ENCODE assay signal across 23 mouse cellular contexts in the genomic region with DNA sequence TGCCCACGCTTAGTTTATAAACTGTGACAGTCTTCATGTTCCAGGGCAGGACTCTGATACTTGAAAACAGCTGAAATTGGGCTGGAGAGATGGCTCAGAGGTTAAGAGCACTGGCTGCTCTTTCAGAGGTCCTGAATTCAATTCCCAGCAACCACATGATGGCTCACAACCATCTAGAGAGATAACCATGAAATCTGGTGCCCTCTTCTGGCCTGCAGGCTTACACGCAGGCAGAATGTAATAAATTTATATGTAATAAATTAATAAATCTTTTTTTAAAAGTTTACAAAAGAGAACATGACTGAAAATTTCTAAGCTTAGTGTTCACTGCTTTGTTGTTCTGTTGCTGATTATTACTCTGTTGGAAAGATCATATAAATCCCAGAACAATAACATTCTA. TPM values are rescaled to one million over a fixed set of nuclear protein-coding genes. Genes with fewer than 3 reads are reported as not detected.
DNase-seq lines count a peak whose midpoint lies in the region; ATAC-seq and TF ChIP-seq lines count a peak whose summit lies in the region.
"Had no signal": no experiment of that assay in that cellular context is flagged by ENCODE, and none has a peak within 500 bp of the region (broad histone marks: within the 10 kb centered on the region; RNA-seq: fewer than 3 reads in every experiment).

No protein-coding gene starts in this region.

- TF ChIP-seq CTCF in gastrocnemius, adult 2 months (IDR thresholded peaks at IDR 0.05): peak; percentile 21; the same call in 1 of the 2 replicates
- TF ChIP-seq CTCF in liver, embryonic 14.5 days (IDR thresholded peaks at IDR 0.05; ENCODE audit: low read depth): peak; percentile 22; the same call in 1 of the 2 replicates
- peak in 1 of 2 experiments; percentile 41; a peak in 2 of 4 replicates for TF ChIP-seq CTCF in CH12.LX (conservative IDR thresholded peaks at IDR 0.05 in 1 of 2, IDR thresholded peaks at IDR 0.05 in 1 of 2; ENCODE audit: low read depth in 2 of 2, low read length in 2 of 2)

- H3K4me1 ChIP-seq in liver, embryonic 14.5 days (replicated peaks; ENCODE audit: control insufficient read depth in 2 of 2, insufficient read depth in 2 of 2, low read length in 1 of 2): no peaks in the 10 kb centered on the region
- no peaks in the 10 kb centered on the region for H3K4me1 ChIP-seq in liver, embryonic 11.5 days (replicated peaks; ENCODE audit: control insufficient read depth, insufficient read depth, low read length)
- no peaks in the 10 kb centered on the region for H3K4me1 ChIP-seq in CH12.LX (ENCODE audit: control insufficient read depth in 1 of 2, insufficient read depth in 2 of 2)
- H3K4me1 ChIP-seq: midbrain, embryonic 10.5 days had no signal

- no peaks in the 10 kb centered on the region for H3K9me3 ChIP-seq in liver, embryonic 14.5 days (ENCODE audit: control insufficient read depth, low read length)
- no peaks in the 10 kb centered on the region for H3K9me3 ChIP-seq in liver, embryonic 11.5 days (ENCODE audit: control insufficient read depth, low read length)
- H3K9me3 ChIP-seq in CH12.LX (replicated peaks; ENCODE audit: low read length): no peaks in the 10 kb centered on the region
- H3K9me3 ChIP-seq: heart, embryonic 15.5 days; limb, embryonic 13.5 days; midbrain, embryonic 10.5 days had no signal

- dilution Hi-C loops in CH12.LX (cut with MboI; ENCODE audit: extremely low pct_ligation_motif_present, extremely low pct_unique_long_range_greater_than_20kb, low sequenced_read_pairs): no loop called here

- TF ChIP-seq RAD21 in CH12.LX (IDR thresholded peaks at IDR 0.05; ENCODE audit: low read depth, low read length): peak; percentile 5

- H3K4me3 ChIP-seq in gastrocnemius, adult 2 months: no peak overlapping the region
- H3K4me3 ChIP-seq in liver, embryonic 14.5 days (ENCODE audit: insufficient read depth in 1 of 2, low read depth in 2 of 2, low read length in 2 of 2): no peak overlapping the region
- H3K4me3 ChIP-seq in liver, embryonic 11.5 days (ENCODE audit: low read depth, low read length): no peak overlapping the region
- no peak overlapping the region for H3K4me3 ChIP-seq in CH12.LX (replicated peaks in 1 of 3; ENCODE audit: low read depth in 2 of 3, low read length in 2 of 3, poor library complexity in 1 of 3)
- H3K4me3 ChIP-seq: heart, embryonic 15.5 days; limb, embryonic 13.5 days; midbrain, embryonic 10.5 days had no signal

- no peak for TF ChIP-seq EP300 in liver, embryonic 14.5 days (IDR thresholded peaks at IDR 0.05; ENCODE audit: low read depth)
- no peak for TF ChIP-seq EP300 in CH12.LX (IDR thresholded peaks at IDR 0.05; ENCODE audit: low read length)

- no peaks in the 10 kb centered on the region for H3K79me2 ChIP-seq in CH12.LX (replicated peaks; ENCODE audit: control insufficient read depth, extremely low read depth, insufficient read depth, poor library complexity, severe bottlenecking)

- H3K27me3 ChIP-seq in liver, embryonic 14.5 days (ENCODE audit: control insufficient read depth, insufficient read depth, low read length): no peaks in the 10 kb centered on the region
- no peaks in the 10 kb centered on the region for H3K27me3 ChIP-seq in liver, embryonic 11.5 days (replicated peaks; ENCODE audit: control insufficient read depth, insufficient read depth, low read length)
- H3K27me3 ChIP-seq in CH12.LX (replicated peaks): no peaks in the 10 kb centered on the region
- H3K27me3 ChIP-seq: heart, embryonic 15.5 days; limb, embryonic 13.5 days had no signal

- no peak overlapping the region for H3K27ac ChIP-seq in gastrocnemius, adult 2 months
- H3K27ac ChIP-seq in liver, embryonic 14.5 days: no peak overlapping the region
- H3K27ac ChIP-seq in liver, embryonic 11.5 days (ENCODE audit: low read depth, low read length): no peak overlapping the region
- H3K27ac ChIP-seq in CH12.LX (ENCODE audit: insufficient read depth, low read depth): no peak overlapping the region
- H3K27ac ChIP-seq: heart, embryonic 15.5 days; limb, embryonic 13.5 days; midbrain, embryonic 10.5 days had no signal

- no peak overlapping the region for H3K4me2 ChIP-seq in liver, embryonic 14.5 days (ENCODE audit: low read depth)
- H3K4me2 ChIP-seq in liver, embryonic 11.5 days: no peak overlapping the region
- no peak overlapping the region for H3K4me2 ChIP-seq in CH12.LX (ENCODE audit: insufficient read depth, low read depth, poor library complexity, severe bottlenecking)
- H3K4me2 ChIP-seq: heart, embryonic 15.5 days; limb, embryonic 13.5 days had no signal

- no peaks in the 10 kb centered on the region for H3K36me3 ChIP-seq in liver, embryonic 14.5 days (replicated peaks; ENCODE audit: control insufficient read depth, insufficient read depth, low read depth)
- no peaks in the 10 kb centered on the region for H3K36me3 ChIP-seq in liver, embryonic 11.5 days (ENCODE audit: control insufficient read depth, insufficient read depth, low read length)
- no peaks in the 10 kb centered on the region for H3K36me3 ChIP-seq in CH12.LX (replicated peaks in 1 of 2; ENCODE audit: control insufficient read depth in 1 of 2, insufficient read depth in 1 of 2, low read length in 1 of 2)
- H3K36me3 ChIP-seq: heart, embryonic 15.5 days; limb, embryonic 13.5 days; midbrain, embryonic 10.5 days had no signal

- no peak for TF ChIP-seq POLR2A in CH12.LX (IDR thresholded peaks at IDR 0.05; ENCODE audit: low read depth, low read length)

- in situ Hi-C loops in CH12.LX (cut with MboI; ENCODE audit: low pct_ligation_motif_present, low pct_unique_long_range_greater_than_20kb, low sequenced_read_pairs): no loop called here

- intact Hi-C loops in gastrocnemius, adult 2 months (cut with DNase I): no loop called here

- DNase-seq in gastrocnemius, adult 2 months: no peak
- DNase-seq in gastrocnemius, postnatal 4 days (ENCODE audit: low spot score in 2 of 2): no peak
- DNase-seq in liver, embryonic 14.5 days (ENCODE audit: low read depth in 3 of 3, low spot score in 3 of 3): no peak
- DNase-seq in liver, embryonic 11.5 days (ENCODE audit: low spot score): no peak
- no peak for DNase-seq in CH12.LX (ENCODE audit: extremely low read depth)
- DNase-seq in Muller cell, postnatal 12 days (ENCODE audit: inconsistent ontology term): no peak
- DNase-seq: B cell, adult 2 months; cerebellum, adult 2 months; heart, adult 11 months; lung, postnatal 4 days; retina, postnatal 1 day; thymus, postnatal 25 days had no signal

- H3K9ac ChIP-seq in liver, embryonic 14.5 days (replicated peaks): no peak overlapping the region
- H3K9ac ChIP-seq in liver, embryonic 11.5 days (ENCODE audit: low read depth, low read length): no peak overlapping the region
- no peak overlapping the region for H3K9ac ChIP-seq in CH12.LX (ENCODE audit: insufficient read depth, low read depth)
- H3K9ac ChIP-seq: heart, embryonic 15.5 days; limb, embryonic 13.5 days had no signal

- 62% methylated on average over 2 of the region's 2 CpGs for WGBS in liver, embryonic 14.5 days (ENCODE audit: insufficient replicate concordance)
- WGBS in liver, embryonic 11.5 days: 76% methylated on average over 2 of the region's 2 CpGs

- no peak for ATAC-seq in liver, embryonic 14.5 days (ENCODE audit: insufficient read depth)
- no peak for ATAC-seq in liver, embryonic 11.5 days (replicated peaks; ENCODE audit: low FRiP score)
- ATAC-seq in megakaryocyte progenitor cell, adult 5-6 weeks (replicated peaks; ENCODE audit: poor library complexity): 0 out of 2 replicates have a peak, but pooled peaks have one; percentile 42

TF ChIP-seq in CH12.LX, 34 proteins besides CTCF, POLR2A, EP300 and RAD21:
- no peak for TF ChIP-seq TBP (conservative IDR thresholded peaks at IDR 0.05; ENCODE audit: low read depth, low read length)
- no peak for TF ChIP-seq TCF12 (IDR thresholded peaks at IDR 0.05; ENCODE audit: low read depth, low read length)
- TF ChIP-seq JUN (IDR thresholded peaks at IDR 0.05; ENCODE audit: insufficient read depth, low read depth, low read length): no peak
- no peak for TF ChIP-seq SIN3A (IDR thresholded peaks at IDR 0.05; ENCODE audit: low read length)

RNA-seq across cellular contexts. Expression of a gene that starts 43.9 kb away (rescaled TPM):
- total RNA-seq in gastrocnemius, adult 2 months (2021): 1 to 10 TPM; 2.2 to 5.4 TPM
- total RNA-seq in gastrocnemius, postnatal 4 days (2021): 10 to 100 TPM; 15.1 to 16.1 TPM
- 0.51 and 0.74 TPM in 2 replicates for polyA plus RNA-seq in liver, embryonic 14.5 days (2012; rRNA removed)
- 0.19 TPM in 1 of 2 replicates, not detected in the other for polyA plus RNA-seq in liver, embryonic 14.5 days (2014; fragmentation: Nextera tagmentation; extraction: Ambion mirVana)
- 0.15 TPM in 1 of 2 replicates, not detected in the other for polyA plus RNA-seq in liver, embryonic 11.5 days (2014; fragmentation: Nextera tagmentation; extraction: Ambion mirVana)
- total RNA-seq in CH12.LX (2012; rRNA removed) (22.2 and 26.4 TPM in 2 replicates), CH12.LX (2014; rRNA removed) (19.6 and 20.0 TPM in 2 replicates)
- 15.1 and 17.6 TPM in 2 replicates for polyA plus RNA-seq in CH12.LX (2012; ENCODE audit: insufficient read length, low read depth)
- 5.5 TPM in 2 replicates for total RNA-seq in megakaryocyte progenitor cell, adult 5-6 weeks (2015)
- total RNA-seq in megakaryocyte progenitor cell, adult 5-6 weeks (2017): 1.5 and 3.2 TPM in 2 replicates

RNA-seq across cellular contexts. Expression of a gene that starts 55.2 kb away (rescaled TPM):
- total RNA-seq in gastrocnemius, adult 2 months (2021): not detected
- not detected for total RNA-seq in gastrocnemius, postnatal 4 days (2021)
- polyA plus RNA-seq in liver, embryonic 14.5 days (2012; rRNA removed): 0.18 and 0.24 TPM in 2 replicates
- polyA plus RNA-seq in liver, embryonic 14.5 days (2014; fragmentation: Nextera tagmentation; extraction: Ambion mirVana): 0.33 and 0.43 TPM in 2 replicates
- polyA plus RNA-seq in liver, embryonic 11.5 days (2014; fragmentation: Nextera tagmentation; extraction: Ambion mirVana): 0.34 and 0.48 TPM in 2 replicates
- total RNA-seq in CH12.LX (2012; rRNA removed) (0.25 TPM in 1 of 2 replicates, not detected in the other), CH12.LX (2014; rRNA removed) (not detected in 2 replicates)
- polyA plus RNA-seq in CH12.LX (2012; ENCODE audit: insufficient read length, low read depth): not detected in 2 replicates
- not detected in 2 replicates for total RNA-seq in megakaryocyte progenitor cell, adult 5-6 weeks (2015)
- total RNA-seq in megakaryocyte progenitor cell, adult 5-6 weeks (2017): not detected in 2 replicates
- total RNA-seq: adrenal gland, adult 18-20 months; ES-E14; gastrocnemius, adult 18-20 months; hematopoietic stem cell, adult 5-6 weeks; monocyte, adult 5-6 weeks had no signal
- polyA plus RNA-seq: heart, embryonic 15.5 days; kidney, embryonic 14.5 days; large intestine, adult 2 months; limb, embryonic 13.5 days had no signal
